Mouse (Mus musculus): ENCODE data around the gene Mst1r. TPM values are rescaled to one million over a fixed set of nuclear protein-coding genes. Genes with fewer than 3 reads are reported as not detected.
A peak's percentile ranks its signal among the peaks of the same experiment; 100 is the strongest.

Mst1r gene
- total and polyA plus RNA-seq, 2 experiments from 2014 or later = 1.2 TPM

GRCm38 (mm10) chr9:107898563-107898962, 8.1 kb upstream of the Mst1r start:
- Histone ChIP-seq H3K4me1 (ENCODE audit: insufficient read depth, low read length) (no peaks in the 10 kb centered on the region), H3K4me2 (ENCODE audit: low read depth, low read length, poor library complexity, severe bottlenecking) (no peak overlapping the region), H3K27me3 (ENCODE audit: insufficient read depth, low read length) (no peaks in the 10 kb centered on the region), H3K9me3 (ENCODE audit: low read length) (no peaks in the 10 kb centered on the region), H3K36me3 (ENCODE audit: insufficient read depth, low read length) (peaks cover 10% of the 10 kb centered on the region), H3K27ac (ENCODE audit: low read depth, low read length) (no peak overlapping the region), H3K4me3 (ENCODE audit: low read depth, low read length) (no peak overlapping the region), H3K9ac (replicated peaks; ENCODE audit: low read length, poor library complexity, severe bottlenecking) (no peak overlapping the region)
- no peak for TF ChIP-seq CTCF (IDR thresholded peaks at IDR 0.05)
- no peak for DNase-seq (ENCODE audit: low spot score)
- 85% methylated on average over 10 of the region's 10 CpGs for WGBS
- no peak for ATAC-seq (ENCODE audit: low FRiP score)

GRCm38 (mm10) chr9:107899855-107900254, 6.8 kb upstream of the Mst1r start:
- Histone ChIP-seq H3K9ac (replicated peaks; ENCODE audit: low read length, poor library complexity, severe bottlenecking) (no peak overlapping the region), H3K4me2 (ENCODE audit: low read depth, low read length, poor library complexity, severe bottlenecking) (no peak overlapping the region), H3K36me3 (ENCODE audit: insufficient read depth, low read length) (peaks cover 11% of the 10 kb centered on the region), H3K27me3 (ENCODE audit: insufficient read depth, low read length) (no peaks in the 10 kb centered on the region), H3K27ac (ENCODE audit: low read depth, low read length) (no peak overlapping the region), H3K4me1 (ENCODE audit: insufficient read depth, low read length) (no peaks in the 10 kb centered on the region), H3K9me3 (ENCODE audit: low read length) (no peaks in the 10 kb centered on the region), H3K4me3 (ENCODE audit: low read depth, low read length) (no peak overlapping the region)
- no peak for ATAC-seq (ENCODE audit: low FRiP score)
- DNase-seq (ENCODE audit: low spot score) = no peak
- 74% methylated on average over 12 of the region's 12 CpGs for WGBS
- TF ChIP-seq CTCF (IDR thresholded peaks at IDR 0.05) = no peak

- DNase-seq (ENCODE audit: low spot score) (peak; percentile 91), ATAC-seq (ENCODE audit: low FRiP score) (peak; percentile 66; the same call in 1 of the 2 replicates)
- H3K4me1 ChIP-seq (ENCODE audit: insufficient read depth, low read length) = no peaks in the 10 kb centered on the region
- 12% methylated on average over 40 of the region's 44 CpGs for WGBS
- peak; percentile 84 for TF ChIP-seq CTCF (IDR thresholded peaks at IDR 0.05)
- H3K9ac ChIP-seq (replicated peaks; ENCODE audit: low read length, poor library complexity, severe bottlenecking) = peak overlapping the region; percentile 34; the same call in 1 of the 2 replicates
- peak overlapping the region; percentile 30 for H3K4me3 ChIP-seq (ENCODE audit: low read depth, low read length)
- H3K9me3 ChIP-seq (ENCODE audit: low read length) = no peaks in the 10 kb centered on the region
- peak overlapping the region; percentile 58 for H3K4me2 ChIP-seq (ENCODE audit: low read depth, low read length, poor library complexity, severe bottlenecking)
- no peaks in the 10 kb centered on the region for H3K27me3 ChIP-seq (ENCODE audit: insufficient read depth, low read length)
- peaks cover 11% of the 10 kb centered on the region for H3K36me3 ChIP-seq (ENCODE audit: insufficient read depth, low read length)
- H3K27ac ChIP-seq (ENCODE audit: low read depth, low read length) = no peak overlapping the region
These were observed 5.6 kb upstream of the Mst1r start for GRCm38 (mm10) chr9:107900840-107901626.

- peaks cover 11% of the 10 kb centered on the region for H3K36me3 ChIP-seq (ENCODE audit: insufficient read depth, low read length)
- TF ChIP-seq CTCF (IDR thresholded peaks at IDR 0.05) = no peak
- H3K27ac ChIP-seq (ENCODE audit: low read depth, low read length) = no peak overlapping the region
- no peaks in the 10 kb centered on the region for H3K27me3 ChIP-seq (ENCODE audit: insufficient read depth, low read length)
- no peaks in the 10 kb centered on the region for H3K9me3 ChIP-seq (ENCODE audit: low read length)
- ATAC-seq (ENCODE audit: low FRiP score) = no peak
- WGBS = 13% methylated on average over 17 of the region's 17 CpGs
- H3K9ac ChIP-seq (replicated peaks; ENCODE audit: low read length, poor library complexity, severe bottlenecking) = no peak overlapping the region
- DNase-seq (ENCODE audit: low spot score) = no peak
- H3K4me2 ChIP-seq (ENCODE audit: low read depth, low read length, poor library complexity, severe bottlenecking) = peak overlapping the region; percentile 58
- H3K4me1 ChIP-seq (ENCODE audit: insufficient read depth, low read length) = peaks cover 1% of the 10 kb centered on the region; the same call in 1 of the 2 replicates
- H3K4me3 ChIP-seq (ENCODE audit: low read depth, low read length) = peak overlapping the region; percentile 30
These were observed 5.1 kb upstream of the Mst1r start for GRCm38 (mm10) chr9:107901627-107901914.

GRCm38 (mm10) chr9:107904726-107905125, 1.9 kb upstream of the Mst1r start:
- peak; percentile 91 for DNase-seq (ENCODE audit: low spot score)
- Histone ChIP-seq H3K27me3 (ENCODE audit: insufficient read depth, low read length) (no peaks in the 10 kb centered on the region), H3K4me3 (ENCODE audit: low read depth, low read length) (no peak overlapping the region), H3K9me3 (ENCODE audit: low read length) (no peaks in the 10 kb centered on the region), H3K4me2 (ENCODE audit: low read depth, low read length, poor library complexity, severe bottlenecking) (no peak overlapping the region), H3K27ac (ENCODE audit: low read depth, low read length) (0 out of 2 replicates have a peak overlapping the region, but pooled peaks have one; percentile 38), H3K4me1 (ENCODE audit: insufficient read depth, low read length) (peaks cover 5% of the 10 kb centered on the region; the same call in 1 of the 2 replicates), H3K9ac (replicated peaks; ENCODE audit: low read length, poor library complexity, severe bottlenecking) (no peak overlapping the region), H3K36me3 (ENCODE audit: insufficient read depth, low read length) (peaks cover 11% of the 10 kb centered on the region)
- ATAC-seq (ENCODE audit: low FRiP score) = peak; percentile 55
- peak; percentile 98 for TF ChIP-seq CTCF (IDR thresholded peaks at IDR 0.05)
- 2% methylated on average over 4 of the region's 4 CpGs for WGBS
